Mouse (Mus musculus) urinary bladder, postnatal 25 days (tissue): Measurements from ENCODE around the gene Efnb1.
A peak's percentile ranks its signal among the peaks of the same experiment; 100 is the strongest.
"Not testable (repeated sequence)": the region's sequence is repeated elsewhere in the genome, so short reads cannot be mapped to it uniquely, and the experiment has no call there.

Experiments
- DNase-seq: peaks from one replicate; pipeline ENCODE4 v3.0.0; 2022; ENCODE audit warnings: low spot score

Gene Efnb1

DNA sequence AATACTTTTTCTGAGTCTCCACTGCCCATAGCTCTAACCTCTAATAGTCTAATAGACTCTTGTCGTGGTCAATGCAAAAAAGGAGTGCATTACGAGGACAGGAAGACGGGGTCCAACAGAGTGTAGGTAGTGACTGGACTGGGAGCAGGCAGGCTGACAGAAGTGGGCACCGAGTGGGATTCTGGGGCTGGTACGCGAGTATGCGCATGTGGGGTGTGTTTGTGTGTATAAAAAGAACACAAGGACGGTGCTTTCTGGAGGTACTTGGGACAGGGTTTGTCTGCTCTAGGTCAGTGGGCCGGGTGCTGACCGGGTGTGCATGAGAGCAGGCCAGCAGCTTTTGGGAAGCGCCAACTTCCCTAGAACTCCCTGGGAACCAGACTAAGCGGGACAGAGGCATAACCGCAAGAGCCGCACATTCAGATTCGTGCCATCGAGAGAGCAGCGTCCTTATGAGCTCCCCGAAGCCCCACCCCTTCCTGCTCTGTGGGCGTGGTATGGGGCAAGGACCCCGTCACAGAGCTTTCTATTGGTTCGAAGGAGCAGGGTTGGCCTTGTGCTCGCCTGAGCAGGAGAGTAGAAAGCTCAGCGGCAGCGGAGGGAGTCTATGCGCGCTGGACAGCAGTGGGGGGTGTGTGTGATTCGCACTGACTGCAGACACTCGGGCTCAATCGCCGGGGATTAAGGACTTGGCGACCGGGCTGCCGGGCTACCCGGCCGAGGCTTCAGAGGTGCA, at the start of gene Efnb1:
Gene Efnb1, plus strand, starts transcription at position 608 of the 736 bp plus-strand sequence.
- peak; percentile 69 for DNase-seq

DNA sequence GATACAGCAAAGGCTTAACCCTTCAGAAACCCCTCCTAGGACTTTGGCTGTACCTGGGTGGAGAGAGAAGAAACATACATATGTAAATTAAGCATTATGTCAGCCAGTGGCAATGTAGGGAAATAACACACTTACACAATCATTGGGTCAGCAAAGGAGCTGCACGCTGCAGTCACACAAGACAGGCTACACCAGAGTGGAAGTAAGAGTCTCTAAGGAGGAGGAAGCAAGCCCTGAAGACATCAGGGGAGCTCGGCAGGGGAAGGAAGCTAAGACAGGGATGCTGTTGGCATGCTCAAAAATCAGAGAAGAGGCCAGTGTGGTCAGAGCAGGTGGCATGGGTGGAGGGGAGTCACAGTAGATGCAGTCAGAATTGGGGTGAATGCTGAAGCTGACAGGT, 43.2 kb upstream of the Efnb1 start:
- no peak for DNase-seq

DNA sequence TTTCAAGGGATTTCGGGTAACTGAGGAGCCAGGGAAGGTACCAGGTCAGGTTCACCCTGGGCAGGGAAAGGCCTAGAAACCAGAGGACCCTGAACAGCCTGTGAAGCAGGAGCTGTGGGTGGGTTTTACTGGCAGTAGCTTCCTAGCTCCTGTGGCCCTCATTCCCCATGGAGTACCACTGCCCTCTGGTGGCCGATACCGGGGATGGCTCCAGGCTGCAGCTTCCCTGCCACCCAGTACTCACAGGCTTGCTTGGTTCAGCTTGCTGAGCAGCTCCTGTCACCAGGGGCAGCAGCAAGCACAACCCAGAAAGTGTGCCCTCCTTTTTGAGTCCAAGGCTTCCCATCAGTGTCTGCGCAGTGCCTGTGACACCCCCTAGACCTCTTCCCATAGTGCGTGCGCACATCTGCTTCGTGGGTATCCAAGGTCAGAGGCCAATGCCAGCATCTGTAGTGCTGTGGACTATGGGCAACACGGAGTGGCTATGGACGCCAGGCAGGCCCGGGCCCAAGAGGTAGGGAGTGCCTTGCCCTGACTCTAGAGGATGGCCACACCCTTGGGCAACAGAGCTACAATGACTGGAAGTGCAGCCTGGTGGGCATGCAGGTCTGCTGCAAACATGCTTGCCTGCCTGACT, 24.7 kb upstream of the Efnb1 start:
- DNase-seq: not testable (repeated sequence)

DNA sequence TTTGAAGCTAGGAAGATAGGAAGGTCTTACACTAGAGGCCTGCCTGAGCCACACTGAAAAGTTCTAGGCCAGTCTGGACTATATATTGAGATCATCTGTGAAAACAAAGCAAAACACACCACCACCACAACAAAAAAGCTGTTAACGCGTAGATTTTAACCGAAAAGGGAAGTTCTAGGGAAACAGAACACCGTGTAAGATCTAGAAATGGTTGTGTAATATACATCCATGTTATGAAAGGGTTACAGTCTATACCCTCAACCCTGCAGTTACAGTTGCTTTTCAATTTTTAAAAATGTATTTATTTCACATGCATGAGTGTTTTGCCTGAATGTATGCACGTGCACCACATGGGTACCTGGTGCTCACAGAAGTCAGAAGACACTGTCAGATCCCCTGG, 16.4 kb upstream of the Efnb1 start:
- no peak for DNase-seq

DNA sequence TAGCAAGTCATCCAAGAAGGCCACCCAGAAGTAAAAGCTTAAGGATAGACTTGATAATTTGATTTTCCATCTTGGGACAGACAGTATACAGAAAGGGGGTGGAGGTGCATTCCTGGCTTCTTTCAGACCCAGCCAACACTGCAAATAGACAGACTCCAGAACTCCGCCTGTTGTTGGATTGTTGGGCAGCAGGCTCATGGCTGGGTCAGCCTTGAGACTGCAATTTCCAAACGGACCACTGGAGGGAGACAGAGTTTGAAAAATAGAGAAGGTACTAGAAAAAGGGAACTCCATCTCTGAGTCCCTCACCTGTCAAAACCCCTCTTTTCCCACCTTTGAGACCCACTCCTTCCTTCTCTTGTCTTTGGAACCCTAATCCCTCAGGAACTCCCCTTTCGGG, 5.9 kb upstream of the Efnb1 start:
- peak; percentile 73 for DNase-seq

DNA sequence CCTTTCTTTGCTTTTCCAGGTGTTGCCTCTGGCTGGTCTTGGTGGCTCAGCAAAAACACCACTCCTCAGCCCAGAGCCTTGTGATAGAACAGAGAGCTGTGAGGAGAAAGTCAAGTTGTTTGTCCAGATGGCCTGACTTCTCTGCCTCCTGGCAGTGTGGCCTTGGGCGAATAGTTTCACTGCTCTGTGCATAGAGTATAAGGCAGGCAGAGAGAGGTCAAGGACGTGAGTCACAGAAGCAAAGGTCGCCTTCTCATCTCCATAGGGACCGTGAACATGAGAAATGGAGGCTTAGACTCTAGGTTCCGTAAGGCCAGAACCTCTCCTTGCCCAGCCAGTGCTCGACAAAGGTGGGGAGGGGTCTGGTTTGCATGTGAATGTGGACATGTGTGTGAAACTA, 3.4 kb upstream of the Efnb1 start:
- DNase-seq: no peak

DNA sequence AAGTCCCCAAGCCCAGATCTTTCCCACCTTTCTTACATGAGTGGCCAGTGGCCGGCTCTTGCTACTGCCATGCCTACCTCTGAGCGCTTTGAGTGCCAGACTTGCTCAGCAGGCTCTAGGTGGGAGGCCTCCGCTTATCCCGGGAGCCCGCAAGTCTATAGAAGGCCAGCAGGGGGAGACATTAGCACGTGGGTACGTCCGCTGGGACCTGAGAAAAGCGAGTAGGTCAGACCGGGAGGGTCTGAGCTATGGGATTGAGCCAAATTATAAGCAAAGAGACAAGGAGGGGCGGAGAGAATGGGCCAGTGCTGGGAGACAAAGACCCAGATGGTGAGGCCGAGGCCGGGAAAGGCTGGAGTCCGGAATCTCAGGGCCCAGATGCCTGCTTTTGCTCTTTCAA, 1.0 kb upstream of the Efnb1 start:
- peak; percentile 63 for DNase-seq

DNA sequence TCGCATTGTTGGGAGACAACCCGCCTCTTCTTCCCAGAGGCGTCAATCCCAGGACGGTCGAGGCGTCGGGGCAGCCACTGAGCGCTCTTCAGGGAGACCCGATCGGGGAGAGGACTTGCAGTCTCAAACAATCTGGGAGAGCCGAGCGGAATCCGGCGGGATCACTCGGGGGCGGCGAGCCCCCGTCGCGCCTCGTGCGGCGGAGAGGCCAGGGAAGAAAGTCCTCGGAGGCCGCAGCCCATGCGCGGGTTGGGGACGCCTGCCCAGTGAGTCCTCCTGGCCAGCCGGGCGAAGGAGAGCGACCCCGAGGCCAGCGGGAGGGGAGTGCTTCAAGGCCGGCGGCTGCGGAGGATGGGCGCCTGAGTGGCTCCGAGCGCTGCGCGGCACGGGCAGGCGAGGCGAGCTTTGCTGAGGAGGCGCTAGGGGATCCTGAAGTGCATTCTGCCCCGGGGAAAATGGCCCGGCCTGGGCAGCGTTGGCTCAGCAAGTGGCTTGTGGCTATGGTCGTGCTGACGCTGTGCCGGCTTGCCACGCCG, 569 bp downstream of the Efnb1 start:
- DNase-seq: no peak

DNA sequence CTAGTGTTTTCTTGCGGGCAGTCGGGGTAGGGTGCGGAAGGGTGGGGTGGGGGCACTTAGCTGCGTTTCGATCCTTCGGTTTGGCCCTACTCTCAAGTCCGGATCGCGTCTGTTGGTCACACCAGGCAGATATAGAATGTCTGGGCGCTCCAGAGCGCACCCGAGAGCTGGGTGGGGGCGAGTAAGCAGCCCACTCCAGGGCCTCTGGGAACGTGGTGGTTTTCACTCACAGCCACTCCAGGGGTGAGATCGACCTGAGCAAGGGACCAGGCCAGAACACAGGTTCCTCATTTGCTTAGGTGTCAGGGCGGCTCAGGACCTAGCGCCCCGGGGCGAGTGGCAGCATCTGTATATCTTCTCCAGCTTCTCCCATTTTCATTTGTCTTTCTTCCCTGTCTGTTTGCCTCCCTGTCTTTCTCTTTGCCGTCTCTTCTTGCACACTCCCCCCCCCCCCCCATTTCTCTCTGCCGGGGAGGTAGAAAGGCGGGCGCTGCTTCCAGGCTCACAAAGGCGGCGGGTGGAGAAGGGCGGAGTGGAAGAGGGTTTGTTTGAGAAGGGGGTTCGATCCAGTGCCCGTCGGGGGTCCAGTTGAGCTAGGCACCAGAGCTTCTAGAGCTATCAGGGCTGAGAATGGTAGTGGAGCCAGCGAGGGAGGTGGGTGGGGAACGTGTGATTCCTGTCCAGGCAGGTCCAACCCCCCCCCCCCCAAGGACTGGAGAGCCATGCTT, 1.4 kb downstream of the Efnb1 start:
- DNase-seq: no peak

DNA sequence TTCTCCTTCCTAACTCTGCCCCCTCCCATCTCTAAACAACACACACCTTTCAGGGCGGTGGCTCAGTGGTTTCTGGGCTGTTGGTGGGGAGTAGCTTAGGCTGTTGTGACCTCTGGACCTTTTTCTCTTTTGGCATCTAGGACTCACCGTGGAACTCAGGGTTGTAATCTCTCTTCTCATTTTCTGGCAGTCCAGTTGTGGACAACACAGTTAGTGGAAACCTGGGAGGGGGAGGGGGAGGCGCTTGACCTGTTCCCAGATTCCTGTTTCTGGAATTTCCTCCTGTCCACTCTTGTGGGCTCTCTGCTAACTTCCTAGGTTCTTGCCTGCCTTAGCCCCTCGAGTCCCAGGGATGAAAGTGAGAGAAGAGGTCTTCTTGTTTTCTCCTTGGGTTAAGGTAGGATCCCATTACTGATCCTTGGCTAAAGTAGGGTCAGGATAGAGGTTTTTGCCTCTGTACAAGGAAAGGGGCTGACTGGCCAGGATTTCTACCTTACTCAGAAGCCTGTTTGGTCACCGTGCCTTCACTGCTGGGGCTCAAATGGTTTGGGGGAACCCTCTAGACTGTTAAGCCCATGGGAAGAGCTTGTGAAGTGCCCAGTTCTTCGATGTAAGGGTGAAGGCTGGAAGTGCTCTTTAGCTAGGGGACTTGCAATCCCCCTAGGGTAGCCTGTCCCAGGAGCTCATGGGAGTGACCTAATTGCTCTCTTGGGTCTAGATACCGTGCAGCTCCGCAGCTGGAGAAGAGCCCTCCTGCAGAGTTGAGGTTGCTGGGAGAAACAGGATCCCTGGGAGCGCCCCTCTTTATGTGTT, 2.2 kb downstream of the Efnb1 start:
- no peak for DNase-seq

DNA sequence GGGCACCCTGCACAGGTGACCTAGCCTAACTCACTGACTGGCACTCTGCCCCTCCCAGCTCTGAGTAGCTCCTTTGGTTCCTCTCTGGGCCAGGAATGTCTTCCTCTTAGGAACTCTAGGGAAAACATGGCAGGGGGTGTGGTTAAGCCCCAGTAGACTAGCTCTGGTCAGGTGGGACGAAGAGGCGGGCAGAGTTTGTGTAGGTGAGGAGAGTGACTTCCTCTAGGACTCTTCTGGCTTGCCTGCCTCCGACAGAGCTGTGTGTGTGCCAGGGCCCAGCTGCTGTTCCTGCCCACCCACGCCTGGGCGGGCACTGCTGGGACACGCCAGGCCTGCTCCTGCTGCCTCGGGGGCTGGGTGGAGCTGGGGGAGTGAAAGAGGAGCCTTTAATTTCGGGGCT, 5.1 kb downstream of the Efnb1 start:
- DNase-seq: no peak

DNA sequence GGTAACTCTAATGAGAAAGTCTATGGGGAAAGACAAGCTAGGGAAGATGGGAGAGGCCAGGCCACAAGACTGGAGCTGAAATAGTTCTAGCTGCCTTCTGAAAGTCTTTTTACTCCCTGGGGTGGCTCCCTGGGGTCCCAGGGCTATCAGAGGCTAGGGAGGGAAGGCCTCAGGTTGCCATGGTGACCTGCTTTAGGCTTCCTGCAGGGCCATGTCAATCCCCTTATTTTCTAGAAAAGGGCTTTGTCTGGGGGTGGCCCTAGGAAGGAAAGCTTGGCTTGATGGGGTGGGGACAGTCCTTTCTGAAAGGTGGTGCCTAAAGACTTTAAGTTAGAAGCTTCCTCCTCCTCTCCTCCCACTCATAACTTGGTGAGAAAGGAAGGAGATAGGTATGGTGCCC, 6.0 kb downstream of the Efnb1 start:
- DNase-seq: no peak

DNA sequence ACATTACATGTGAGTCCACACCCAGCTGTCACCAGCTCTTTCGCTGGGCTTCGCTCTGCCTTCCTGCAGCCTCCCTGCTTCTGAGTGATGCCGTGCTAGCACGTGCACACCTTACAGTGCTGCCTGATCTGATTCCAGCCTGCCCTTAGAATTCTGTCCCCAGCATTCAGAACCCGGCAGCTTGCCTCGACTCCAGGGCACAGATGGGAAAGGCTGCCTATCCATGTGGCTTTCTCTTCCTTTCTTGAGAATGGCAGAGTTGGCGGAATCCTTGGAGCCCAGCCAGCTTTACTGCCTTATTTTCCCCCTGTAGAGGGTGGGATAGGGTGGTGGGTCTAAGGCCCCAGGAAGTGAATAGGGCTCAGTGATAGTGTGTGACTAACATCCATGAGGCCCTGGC, 9.6 kb downstream of the Efnb1 start:
- no peak for DNase-seq

DNA sequence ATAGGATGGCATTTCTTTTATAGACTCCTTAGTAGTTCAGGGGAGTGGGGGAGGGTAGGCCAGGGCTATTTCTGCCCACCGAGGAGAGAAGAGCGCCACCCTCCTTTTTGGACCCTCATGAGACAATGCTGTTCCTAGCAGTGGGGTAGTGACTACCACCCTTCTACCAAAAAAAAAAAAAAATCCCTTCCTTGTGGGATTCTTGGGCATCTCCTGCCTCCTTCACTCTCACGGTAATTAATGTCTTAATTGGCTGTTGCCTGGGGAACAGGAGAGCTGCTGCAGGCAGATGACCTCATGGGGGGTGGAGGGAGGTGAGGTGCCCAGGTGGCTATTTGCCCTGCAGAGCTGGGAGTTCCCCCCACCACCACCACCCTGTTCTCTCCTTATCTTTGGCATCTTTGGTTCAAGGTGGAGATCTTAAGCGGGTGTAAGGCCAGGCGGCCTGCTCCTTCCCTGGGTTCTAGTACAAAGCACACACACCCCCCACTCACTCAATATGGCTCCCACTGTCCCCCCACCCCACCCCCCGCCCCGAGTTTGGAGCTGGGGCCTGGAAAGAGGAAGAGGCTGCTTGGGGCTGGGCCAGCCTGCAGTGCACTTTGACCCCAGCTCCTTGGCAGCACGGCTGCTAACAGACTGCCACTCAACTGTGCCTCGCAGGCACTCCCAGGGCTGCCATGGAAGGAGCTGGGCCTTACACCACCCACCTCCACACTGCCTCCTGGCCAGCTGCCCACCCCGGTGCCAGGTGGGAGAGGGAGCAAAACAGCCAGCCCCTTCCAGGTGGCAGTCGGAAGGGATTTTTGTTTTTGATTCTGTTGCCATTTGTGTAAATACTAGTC, 12.4 kb downstream of the Efnb1 start:
- DNase-seq: no peak

DNA sequence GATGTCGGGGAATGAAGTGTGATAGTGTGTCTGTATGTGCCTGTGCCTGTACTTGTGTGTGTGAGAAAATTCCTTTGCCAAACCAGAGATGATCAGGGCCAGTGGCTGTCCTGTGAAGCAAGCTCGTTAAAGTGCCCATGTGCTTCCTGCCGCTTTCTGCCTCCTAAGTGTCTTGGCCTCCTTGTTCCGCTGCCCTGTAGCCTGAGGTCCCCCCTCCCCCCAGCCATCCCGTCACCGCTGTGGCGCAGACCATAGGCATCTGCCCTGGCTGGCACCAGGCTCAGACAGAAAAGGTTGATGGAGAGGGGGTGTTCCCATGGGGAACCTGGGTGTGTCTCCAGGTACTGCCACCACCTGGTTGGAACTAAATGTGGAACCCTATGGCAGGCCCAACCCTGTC, 13.1 kb downstream of the Efnb1 start:
- DNase-seq: no peak

DNA sequence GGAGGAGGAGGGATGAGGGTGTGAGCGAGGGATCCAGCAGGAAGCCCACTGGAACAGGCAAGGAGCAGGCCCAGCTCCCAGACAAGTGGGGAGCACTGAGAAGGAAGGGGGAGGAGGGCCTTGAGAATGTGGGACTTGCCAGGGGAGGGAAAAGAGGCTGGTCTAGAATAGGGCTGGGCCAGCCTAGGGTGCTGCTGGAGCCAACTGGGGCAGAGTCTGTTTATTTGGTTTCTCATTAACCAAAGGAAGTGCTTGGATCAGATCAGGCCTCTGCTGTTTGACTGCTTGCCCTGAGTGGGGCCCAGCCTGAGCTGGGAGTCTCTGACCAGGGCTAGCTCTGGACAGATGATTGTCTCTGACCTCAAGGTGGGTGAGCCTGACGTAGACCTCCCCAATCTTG, 14.0 kb downstream of the Efnb1 start:
- DNase-seq: no peak

DNA sequence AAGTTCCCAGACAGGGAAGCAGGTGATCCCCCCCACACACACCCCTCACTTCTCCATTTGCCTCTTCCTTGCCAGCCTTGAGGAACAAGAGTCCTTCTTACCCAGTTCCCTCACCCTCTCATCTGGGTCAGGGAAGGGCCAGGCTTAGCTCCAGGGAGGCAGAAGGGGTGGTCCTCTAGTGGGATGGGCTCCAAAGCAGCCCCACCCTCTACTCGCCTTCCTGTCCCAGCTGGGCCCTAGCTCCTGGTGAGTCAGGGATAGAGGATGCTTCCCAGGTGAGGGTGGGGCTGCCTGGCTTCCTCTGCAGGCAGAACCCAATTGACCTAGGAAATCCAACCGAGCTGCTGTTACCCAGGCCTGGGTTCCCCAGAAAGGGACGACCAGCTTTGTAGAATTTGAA, 14.8 kb downstream of the Efnb1 start:
- DNase-seq: no peak

DNA sequence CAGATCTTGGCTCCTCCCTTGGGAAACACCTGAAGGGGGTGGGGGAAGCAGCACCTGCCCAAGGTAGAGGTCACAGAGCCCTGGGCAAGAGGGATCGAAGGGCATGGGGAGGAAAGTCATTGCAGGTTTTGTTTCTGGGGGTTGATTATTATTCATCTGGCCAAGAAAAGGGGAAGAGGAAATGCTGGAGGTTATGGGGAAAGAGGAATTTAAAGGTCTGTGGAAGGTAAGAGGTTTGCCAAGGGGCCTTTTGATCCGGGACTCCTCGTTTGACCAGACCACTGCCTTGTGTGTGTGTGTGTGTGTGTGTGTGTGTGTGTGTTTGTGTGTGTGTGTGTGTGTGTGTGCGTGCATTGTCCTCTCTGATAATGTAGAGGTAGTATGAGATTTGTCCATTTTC, 15.5 kb downstream of the Efnb1 start:
- no peak for DNase-seq

DNA sequence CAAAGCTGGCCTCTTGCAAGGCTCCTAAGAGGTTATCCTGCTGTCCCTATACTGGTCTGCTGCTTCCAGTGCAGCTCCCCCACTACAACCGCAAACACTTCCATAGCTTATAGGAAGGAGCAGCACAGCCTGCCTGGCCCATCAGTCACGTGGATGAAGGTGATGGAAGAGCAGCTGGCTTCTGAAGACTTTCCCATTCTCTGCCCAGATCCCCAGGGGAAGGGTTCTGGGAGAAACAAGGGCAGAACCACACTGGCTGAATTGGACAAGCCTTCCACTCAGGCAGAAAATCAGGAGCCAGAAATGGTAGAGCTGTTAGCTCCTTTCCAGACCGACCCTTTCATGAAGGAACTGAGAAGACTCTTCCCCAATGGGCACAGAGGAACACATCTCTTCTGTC, 16.2 kb downstream of the Efnb1 start:
- no peak for DNase-seq

DNA sequence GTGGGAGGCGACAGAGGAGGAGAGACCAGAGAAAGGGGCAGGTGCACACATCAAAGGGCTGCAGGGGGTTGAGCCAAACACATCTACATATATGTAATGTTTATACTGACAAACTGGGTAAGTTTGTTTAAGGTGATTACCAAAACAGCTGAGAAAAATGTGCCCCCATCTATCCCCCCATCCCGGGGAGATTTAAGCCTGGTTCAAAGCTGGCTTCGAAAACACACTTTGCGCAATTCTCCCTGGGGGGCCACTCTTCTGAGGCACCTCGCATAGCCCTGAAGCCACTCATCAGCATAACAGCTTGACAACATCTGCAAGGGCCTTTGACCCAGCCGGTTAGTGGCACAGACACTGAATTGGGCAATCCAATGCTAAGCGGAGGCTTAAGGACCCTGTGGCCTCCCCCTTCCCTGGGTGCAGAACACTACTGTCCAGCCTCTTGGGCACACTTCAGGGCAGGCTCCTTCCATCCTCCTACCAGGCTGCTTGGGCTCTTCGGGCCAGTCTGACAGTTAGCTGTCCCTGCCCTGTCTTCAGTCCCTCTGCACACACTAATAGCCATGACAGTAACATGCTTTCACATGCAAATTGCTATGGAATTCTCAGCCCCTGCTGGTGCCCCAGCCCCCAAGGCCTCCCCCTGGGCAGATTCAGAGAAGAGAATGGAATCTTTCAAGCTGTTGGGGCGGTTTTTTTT, 16.8 kb downstream of the Efnb1 start:
- no peak for DNase-seq

DNA sequence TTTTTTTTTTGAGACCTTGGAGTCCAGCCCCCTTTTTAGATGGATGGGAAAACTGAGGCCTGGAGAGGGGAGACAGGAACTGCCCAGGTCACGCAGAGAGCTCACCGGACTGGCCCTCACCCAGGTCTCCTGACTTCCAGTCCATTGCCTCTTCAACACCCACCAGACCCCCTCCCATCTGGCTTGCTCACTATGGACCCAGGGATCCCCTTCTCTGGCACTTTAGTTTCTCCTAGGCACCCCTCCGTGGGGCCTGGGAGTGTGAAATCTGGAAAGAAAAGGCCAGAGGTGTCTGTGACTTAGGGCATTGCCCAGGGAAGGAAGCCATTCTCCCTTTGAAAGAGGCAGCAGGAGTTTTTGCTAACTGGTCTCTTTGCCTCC, 17.3 kb downstream of the Efnb1 start:
- no peak for DNase-seq
